Mouse (Mus musculus) embryonic facial prominence, embryonic 10.5 days (tissue): ENCODE results near the gene Cnr1. TPM values are rescaled to one million over a fixed set of nuclear protein-coding genes. Genes with fewer than 3 reads are reported as not detected.

Experiments
- DNase-seq: peaks from one replicate; pipeline ENCODE4 v3.0.0-alpha.2; 2017; ENCODE audit warnings: low spot score
- H3K27ac ChIP-seq: fragments of 300-500 bp; sonication (generic); replicated peaks from 2 replicates; pipeline ENCODE4 v1.5.1; 2016; ENCODE audit warnings: mild to moderate bottlenecking
- H3K27me3 ChIP-seq: fragments of 300-500 bp; sonication (generic); replicated peaks from 2 replicates; pipeline ENCODE4 v1.6.1; 2016; ENCODE audit warnings: low read depth, mild to moderate bottlenecking; ENCODE audit not compliant: poor library complexity, severe bottlenecking
- H3K36me3 ChIP-seq: fragments of 300-500 bp; sonication (generic); replicated peaks from 2 replicates; pipeline ENCODE4 v1.6.1; 2016; ENCODE audit warnings: mild to moderate bottlenecking, moderate library complexity
- H3K4me1 ChIP-seq: fragments of 300-500 bp; sonication (generic); 2 replicates; pipeline ENCODE4 v1.6.1; 2016
- H3K4me3 ChIP-seq: fragments of 300-500 bp; sonication (generic); 2 replicates; pipeline ENCODE4 v1.5.1; 2016; ENCODE audit warnings: mild to moderate bottlenecking, moderate library complexity
- H3K9me3 ChIP-seq: fragments of 300-500 bp; sonication (generic); 2 replicates; pipeline ENCODE4 v1.6.1; 2016; ENCODE audit warnings: mild to moderate bottlenecking
- WGBS: fragments of 180-500 bp; shearing (Covaris S2); methylation state at CpG from one replicate; pipeline ENCODE4 v1.1.7; 2016; 5-methylcytosine and 5-hydroxymethylcytosine counted together
- polyA plus RNA-seq: library from polyadenylated mRNA; unstranded; fragments of >200 nt; fragmentation: Nextera tagmentation; extraction: Ambion mirVana; gene quantifications from 2 replicates; pipeline ENCODE4 v1.2.1, GENCODE M21; 2016

Gene Cnr1
- polyA plus RNA-seq, 1 experiment from 2014 or later: 2.9 TPM

DNA sequence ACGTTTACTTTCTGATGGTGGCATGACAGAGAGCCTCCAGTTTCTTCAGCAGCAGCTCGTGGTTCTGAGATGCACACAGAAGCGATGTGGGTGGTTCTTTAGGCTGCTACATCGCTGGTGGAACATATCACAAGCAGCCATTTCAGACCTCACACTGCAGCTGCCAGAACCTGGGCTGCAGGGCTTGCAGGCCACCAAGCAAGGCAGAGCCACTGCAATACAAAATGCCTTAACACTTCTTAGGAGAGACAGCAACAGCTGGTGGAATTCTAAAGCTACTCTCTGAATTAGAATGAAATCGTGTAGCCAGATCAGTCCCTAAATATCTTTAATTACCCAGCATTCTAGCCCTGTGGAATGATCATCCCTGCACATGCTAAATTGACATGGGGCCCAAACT, 3.6 kb upstream of the Cnr1 start:
- H3K4me1 ChIP-seq: peaks cover 27% of the 10 kb centered on the region
- no peak overlapping the region for H3K27ac ChIP-seq
- 53% methylated on average over 5 of the region's 5 CpGs for WGBS
- H3K27me3 ChIP-seq: peaks cover 58% of the 10 kb centered on the region
- peak; percentile 15 for DNase-seq
- no peak overlapping the region for H3K4me3 ChIP-seq
- no peaks in the 10 kb centered on the region for H3K9me3 ChIP-seq
- no peaks in the 10 kb centered on the region for H3K36me3 ChIP-seq

DNA sequence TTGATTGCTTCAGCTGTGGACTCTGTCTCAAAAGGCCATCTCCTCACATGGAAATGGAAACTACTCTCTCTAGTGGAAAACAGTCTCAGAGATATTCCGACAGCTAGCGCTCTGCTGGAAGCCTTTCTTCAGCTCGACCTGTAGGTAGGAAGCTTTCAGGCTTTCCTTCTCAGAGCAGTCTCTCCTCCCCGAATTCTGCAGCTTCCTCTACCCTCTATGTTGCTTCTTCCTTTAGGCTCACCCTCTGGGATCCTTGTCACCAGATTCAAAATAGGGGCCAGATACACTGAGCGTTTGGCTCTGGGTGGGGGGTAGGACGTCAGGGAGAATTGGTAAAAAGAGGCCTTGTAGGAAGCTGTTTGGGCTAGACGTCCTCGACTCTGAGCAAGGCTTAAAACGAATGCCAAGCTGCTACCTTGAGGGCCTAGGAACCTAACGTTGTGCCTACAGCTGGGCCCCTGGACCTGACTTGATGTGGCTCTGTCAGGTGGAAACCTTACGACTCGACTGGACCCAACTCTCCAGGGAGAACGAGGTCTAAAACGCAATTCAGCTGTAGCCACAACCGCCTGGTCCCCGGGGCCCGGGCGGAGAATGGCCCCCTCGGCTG, 1.1 kb upstream of the Cnr1 start:
- Histone ChIP-seq H3K36me3 (no peaks in the 10 kb centered on the region), H3K4me1 (peaks cover 27% of the 10 kb centered on the region), H3K9me3 (no peaks in the 10 kb centered on the region), H3K27me3 (peaks cover 71% of the 10 kb centered on the region), H3K4me3 (peak overlapping the region; percentile 75), H3K27ac (peak overlapping the region; percentile 93)
- WGBS: 2% methylated on average over 19 of the region's 19 CpGs
- DNase-seq: no peak

DNA sequence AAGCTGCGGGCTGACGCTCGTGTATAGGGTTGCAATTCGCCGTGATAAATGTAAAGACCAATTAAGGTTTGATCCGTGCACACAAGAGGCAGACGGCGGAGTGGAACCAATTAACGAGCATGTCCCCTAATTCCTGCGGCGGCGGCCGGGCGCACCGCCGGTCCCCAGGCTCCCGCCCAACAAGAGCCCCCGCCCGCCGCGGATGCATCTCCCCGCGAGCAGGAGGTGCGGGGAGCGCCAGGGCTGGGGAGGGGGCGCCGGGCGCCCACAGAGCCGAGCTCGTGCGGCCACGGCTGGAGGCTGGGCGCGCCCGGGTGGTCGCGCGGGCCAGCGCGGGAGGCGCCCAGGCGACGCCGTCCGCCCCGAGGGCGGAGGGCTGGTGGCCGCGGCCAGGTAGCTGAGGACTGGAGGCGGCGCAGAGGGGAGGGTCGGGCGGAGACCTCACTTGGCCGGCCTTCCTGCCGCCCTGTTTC, 596 bp upstream of the Cnr1 start:
- WGBS: under 1% methylated on average over 53 of the region's 55 CpGs
- H3K36me3 ChIP-seq: no peaks in the 10 kb centered on the region

DNA sequence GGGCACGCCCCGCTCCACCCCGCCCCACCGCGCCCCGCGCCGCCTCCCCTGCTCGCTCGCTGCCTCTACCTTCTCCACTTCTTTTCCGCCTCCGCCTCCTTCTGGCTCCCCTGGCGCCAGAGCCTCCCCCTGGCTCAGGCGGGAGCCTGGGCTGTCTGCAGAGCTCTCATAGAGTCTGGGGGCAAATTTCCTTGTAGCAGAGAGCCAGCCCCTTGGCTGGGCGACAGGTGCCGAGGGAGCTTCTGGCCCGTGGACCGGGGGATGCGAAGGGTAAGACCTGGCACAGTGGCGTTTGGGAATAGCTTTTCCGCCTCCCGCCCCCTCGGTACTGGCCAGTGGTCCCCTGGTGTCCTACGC, 474 bp downstream of the Cnr1 start:
- Histone ChIP-seq H3K36me3 (no peaks in the 10 kb centered on the region), H3K9me3 (no peaks in the 10 kb centered on the region), H3K27me3 (peaks cover 67% of the 10 kb centered on the region), H3K27ac (peak overlapping the region; percentile 93), H3K4me3 (peak overlapping the region; percentile 75), H3K4me1 (peaks cover 27% of the 10 kb centered on the region)
- under 1% methylated on average over 24 of the region's 24 CpGs for WGBS
- no peak for DNase-seq

More for the DNA sequence above, 596 bp upstream of the Cnr1 start:
- H3K27me3 ChIP-seq: peaks cover 71% of the 10 kb centered on the region
- peak overlapping the region; percentile 75 for H3K4me3 ChIP-seq
- H3K9me3 ChIP-seq: no peaks in the 10 kb centered on the region
- peaks cover 27% of the 10 kb centered on the region for H3K4me1 ChIP-seq
- H3K27ac ChIP-seq: peak overlapping the region; percentile 93
- peak; percentile 82 for DNase-seq

DNA sequence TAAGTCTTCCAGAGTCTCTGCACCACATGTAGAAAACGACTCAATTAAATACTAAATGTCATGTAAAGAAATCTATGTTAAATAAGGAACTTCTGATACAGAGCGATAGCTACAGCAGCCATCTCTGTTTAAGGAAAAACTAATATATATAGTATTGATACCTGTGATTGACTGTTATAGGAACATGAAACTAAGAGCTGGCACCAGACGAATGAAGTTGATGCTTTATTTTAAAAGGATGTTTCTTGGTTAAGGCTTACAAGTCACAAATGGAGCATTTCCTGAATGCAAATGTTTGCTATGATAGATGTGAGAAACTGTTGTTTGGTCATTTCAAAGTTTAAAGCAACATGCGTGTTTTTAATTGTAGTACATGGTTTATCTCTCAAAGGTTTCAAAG, 1.1 kb downstream of the Cnr1 start:
- H3K4me3 ChIP-seq: peak overlapping the region; percentile 75
- no peak overlapping the region for H3K27ac ChIP-seq
- peaks cover 61% of the 10 kb centered on the region for H3K27me3 ChIP-seq
- no peaks in the 10 kb centered on the region for H3K9me3 ChIP-seq
- peaks cover 27% of the 10 kb centered on the region for H3K4me1 ChIP-seq
- H3K36me3 ChIP-seq: no peaks in the 10 kb centered on the region
- DNase-seq: no peak
- 55% methylated on average over 4 of the region's 4 CpGs for WGBS

DNA sequence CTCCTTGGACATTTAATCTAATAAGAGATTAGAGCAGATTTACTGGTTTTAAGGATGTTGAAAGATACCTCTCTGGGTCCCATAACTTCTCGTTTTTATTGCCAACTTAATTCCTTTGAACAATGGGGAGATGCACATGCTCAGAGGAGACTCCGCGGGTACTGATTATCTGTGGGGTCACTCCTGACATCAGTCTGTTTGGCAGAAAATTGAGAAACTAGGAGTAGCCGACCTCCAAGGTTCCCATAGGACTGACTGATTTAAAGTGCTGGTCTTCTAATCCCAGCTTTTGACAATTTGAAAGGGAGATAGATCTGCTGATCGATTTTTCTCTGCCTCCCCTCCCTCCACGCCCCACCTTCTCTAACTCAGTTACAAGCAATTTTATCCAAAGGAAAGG, 1.6 kb downstream of the Cnr1 start:
- peaks cover 27% of the 10 kb centered on the region for H3K4me1 ChIP-seq
- no peak overlapping the region for H3K27ac ChIP-seq
- peaks cover 56% of the 10 kb centered on the region for H3K27me3 ChIP-seq
- H3K36me3 ChIP-seq: no peaks in the 10 kb centered on the region
- 0 out of 2 replicates have a peak overlapping the region, but pooled peaks have one; percentile 1 for H3K4me3 ChIP-seq
- no peak for DNase-seq
- 56% methylated on average over 6 of the region's 6 CpGs for WGBS
- no peaks in the 10 kb centered on the region for H3K9me3 ChIP-seq

DNA sequence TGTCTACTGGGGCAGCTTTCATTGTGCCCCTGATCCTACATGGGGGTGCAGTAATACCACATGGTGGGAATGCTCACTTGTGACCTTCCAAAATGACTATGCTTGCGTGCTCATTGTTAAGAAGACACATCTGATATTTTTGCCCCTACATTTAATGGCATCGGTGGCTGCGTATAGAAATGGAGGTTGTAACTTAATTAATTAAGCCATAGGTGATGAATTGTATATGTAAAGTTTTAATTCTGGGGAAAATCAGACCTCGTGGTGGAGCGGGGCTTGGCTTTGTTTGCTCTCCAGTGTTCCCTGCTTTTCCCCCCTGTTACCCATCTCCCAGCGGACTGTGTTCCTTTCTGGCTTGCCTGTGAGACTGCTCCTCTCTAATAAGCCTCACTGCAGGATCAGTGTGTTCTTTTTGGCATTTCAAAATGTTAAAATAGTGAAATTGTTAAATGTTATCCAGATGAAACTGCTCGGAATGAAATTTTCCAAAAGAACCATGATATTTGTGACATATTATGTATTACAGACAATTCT, 2.4 kb downstream of the Cnr1 start:
- no peak for DNase-seq
- 88% methylated on average over 7 of the region's 7 CpGs for WGBS
- 0 out of 2 replicates have a peak overlapping the region, but pooled peaks have one; percentile 1 for H3K4me3 ChIP-seq
- H3K36me3 ChIP-seq: no peaks in the 10 kb centered on the region
- peaks cover 27% of the 10 kb centered on the region for H3K4me1 ChIP-seq
- no peak overlapping the region for H3K27ac ChIP-seq
- H3K27me3 ChIP-seq: peaks cover 48% of the 10 kb centered on the region
- H3K9me3 ChIP-seq: no peaks in the 10 kb centered on the region

DNA sequence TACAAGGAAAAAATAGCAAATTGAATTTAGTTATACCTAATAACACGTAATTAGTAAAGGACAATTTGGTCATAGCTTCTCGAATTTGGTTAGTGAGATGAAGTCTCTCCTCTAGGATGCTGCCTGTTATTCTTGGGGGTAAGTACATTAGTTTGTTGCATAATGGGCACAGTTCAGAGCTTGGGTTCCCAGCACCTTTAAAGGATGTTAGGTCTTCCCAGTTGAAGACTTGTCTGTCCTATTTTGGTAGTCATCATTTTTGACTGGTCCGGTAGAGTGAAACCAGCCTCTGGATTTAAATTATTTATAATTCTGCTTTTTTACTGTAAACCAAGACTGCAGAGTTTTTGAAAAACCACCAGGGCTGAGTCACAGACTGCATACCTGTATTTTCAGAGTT, 3.3 kb downstream of the Cnr1 start:
- no peaks in the 10 kb centered on the region for H3K9me3 ChIP-seq
- DNase-seq: no peak
- no peak overlapping the region for H3K27ac ChIP-seq
- WGBS: 92% methylated on average over 3 of the region's 3 CpGs
- no peak overlapping the region for H3K4me3 ChIP-seq
- H3K4me1 ChIP-seq: peaks cover 25% of the 10 kb centered on the region
- H3K27me3 ChIP-seq: peaks cover 40% of the 10 kb centered on the region
- H3K36me3 ChIP-seq: no peaks in the 10 kb centered on the region

DNA sequence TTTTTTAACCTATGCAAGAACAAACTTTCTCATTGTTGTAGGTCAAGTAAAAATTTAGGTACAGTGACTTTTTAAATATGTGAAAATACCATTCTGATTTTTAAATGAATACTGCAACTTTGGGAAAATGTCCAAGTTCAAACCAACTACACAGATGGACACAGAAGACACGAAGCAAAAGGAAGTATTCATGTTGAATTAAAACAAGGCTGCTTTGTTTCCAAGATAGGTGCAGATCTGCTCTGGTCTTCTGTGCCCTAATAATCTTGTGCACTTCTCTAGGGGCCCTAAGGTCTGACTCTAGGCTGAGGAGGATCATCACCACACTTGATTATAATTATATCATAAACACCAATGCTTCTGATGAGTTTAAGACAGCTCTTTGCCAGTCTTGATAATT, 4.1 kb downstream of the Cnr1 start:
- Histone ChIP-seq H3K27me3 (peaks cover 32% of the 10 kb centered on the region), H3K9me3 (no peaks in the 10 kb centered on the region), H3K27ac (no peak overlapping the region), H3K36me3 (no peaks in the 10 kb centered on the region), H3K4me3 (no peak overlapping the region), H3K4me1 (peaks cover 17% of the 10 kb centered on the region)
- 40% methylated on average over 1 of the region's 1 CpGs for WGBS
- DNase-seq: no peak

DNA sequence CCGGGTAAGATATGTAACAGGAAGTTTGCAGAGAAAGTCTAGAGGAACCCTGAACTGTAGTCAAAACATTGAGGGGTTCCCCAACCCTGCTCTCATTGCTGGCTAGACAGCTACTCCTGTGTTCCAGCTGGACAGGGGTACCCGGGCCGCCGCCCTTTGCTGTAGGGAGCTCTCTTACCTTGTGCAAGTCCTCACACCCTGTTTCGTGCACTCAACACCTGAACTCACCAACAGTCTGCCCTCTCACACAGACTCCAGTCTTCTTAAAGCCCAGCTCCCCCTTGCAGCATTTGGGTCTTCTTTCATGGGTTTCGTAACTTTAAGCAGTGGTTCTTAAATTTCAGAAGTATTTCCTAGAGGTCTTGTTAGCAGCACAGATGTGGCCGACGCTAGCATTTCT, 7.0 kb downstream of the Cnr1 start:
- Histone ChIP-seq H3K27ac (no peak overlapping the region), H3K36me3 (no peaks in the 10 kb centered on the region), H3K27me3 (peaks cover 8% of the 10 kb centered on the region), H3K4me1 (no peaks in the 10 kb centered on the region), H3K4me3 (no peak overlapping the region), H3K9me3 (no peaks in the 10 kb centered on the region)
- WGBS: 86% methylated on average over 8 of the region's 8 CpGs
- DNase-seq: no peak

DNA sequence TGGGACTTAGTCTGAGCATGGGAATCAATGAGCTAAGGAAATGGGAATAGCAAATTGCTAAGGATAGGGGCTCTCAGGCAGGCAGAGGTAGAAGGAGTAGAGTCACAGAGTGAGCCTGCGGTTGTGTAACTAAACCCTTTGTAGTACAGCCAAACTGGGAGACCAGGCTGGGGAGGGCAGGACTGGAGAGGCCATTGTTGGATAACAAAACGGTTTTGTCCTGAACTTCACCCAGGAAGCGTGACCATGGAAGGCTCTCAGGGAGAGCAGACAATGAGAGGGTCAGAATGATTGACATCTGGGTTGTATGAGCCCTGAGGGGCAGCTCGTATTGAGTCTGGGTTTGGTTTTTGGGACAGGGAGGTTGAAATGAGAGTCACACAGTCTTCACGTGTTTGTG, 17.2 kb downstream of the Cnr1 start:
- DNase-seq: no peak
- H3K27me3 ChIP-seq: no peaks in the 10 kb centered on the region
- H3K9me3 ChIP-seq: no peaks in the 10 kb centered on the region
- H3K4me3 ChIP-seq: no peak overlapping the region
- no peak overlapping the region for H3K27ac ChIP-seq
- WGBS: 46% methylated on average over 5 of the region's 5 CpGs
- H3K36me3 ChIP-seq: peaks cover 13% of the 10 kb centered on the region
- peaks cover 6% of the 10 kb centered on the region for H3K4me1 ChIP-seq

DNA sequence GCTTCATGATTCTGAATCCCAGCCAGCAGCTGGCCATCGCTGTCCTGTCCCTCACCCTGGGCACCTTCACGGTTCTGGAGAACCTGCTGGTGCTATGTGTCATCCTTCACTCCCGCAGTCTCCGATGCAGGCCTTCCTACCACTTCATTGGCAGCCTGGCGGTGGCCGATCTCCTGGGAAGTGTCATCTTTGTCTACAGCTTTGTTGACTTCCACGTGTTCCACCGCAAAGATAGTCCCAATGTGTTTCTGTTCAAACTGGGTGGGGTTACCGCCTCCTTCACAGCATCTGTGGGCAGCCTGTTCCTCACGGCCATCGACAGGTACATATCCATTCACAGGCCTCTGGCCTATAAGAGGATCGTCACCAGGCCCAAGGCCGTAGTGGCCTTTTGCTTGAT, 19.5 kb downstream of the Cnr1 start:
- Histone ChIP-seq H3K36me3 (peaks cover 13% of the 10 kb centered on the region), H3K27ac (no peak overlapping the region), H3K4me3 (no peak overlapping the region), H3K27me3 (no peaks in the 10 kb centered on the region), H3K4me1 (peaks cover 6% of the 10 kb centered on the region), H3K9me3 (no peaks in the 10 kb centered on the region)
- WGBS: 96% methylated on average over 13 of the region's 13 CpGs
- no peak for DNase-seq

DNA sequence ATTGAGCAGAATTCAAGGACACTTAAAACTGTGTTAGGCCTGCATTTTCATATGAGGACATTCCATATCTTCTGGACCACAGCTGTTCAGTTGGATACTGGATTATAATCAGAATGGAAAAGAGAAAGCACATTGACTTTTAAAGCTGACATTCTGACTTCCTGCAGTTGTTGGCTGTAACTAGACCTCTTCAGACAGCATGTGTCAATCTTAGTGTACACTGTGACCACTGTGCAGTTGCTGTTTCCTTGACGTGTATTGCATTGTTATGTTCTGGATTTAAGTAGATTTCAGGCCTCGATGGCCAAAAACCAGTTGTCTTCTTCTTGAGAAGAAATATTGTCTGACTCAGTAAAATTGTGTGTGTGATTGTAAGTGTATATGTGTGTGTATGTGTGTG, 21.3 kb downstream of the Cnr1 start:
- Histone ChIP-seq H3K4me1 (peaks cover 6% of the 10 kb centered on the region), H3K27me3 (no peaks in the 10 kb centered on the region), H3K9me3 (no peaks in the 10 kb centered on the region), H3K36me3 (peaks cover 13% of the 10 kb centered on the region), H3K4me3 (no peak overlapping the region), H3K27ac (no peak overlapping the region)
- no peak for DNase-seq
- WGBS: 88% methylated on average over 2 of the region's 2 CpGs
